Mouse (Mus musculus): Measurements from ENCODE around the gene Mfap3.

GRCm38 (mm10) chr11:57496462-57497039 lies 21.9 kb upstream of the Mfap3 start:
- no peak for TF ChIP-seq CTCF (IDR thresholded peaks at IDR 0.05; ENCODE audit: low read depth, low read length)
- TF ChIP-seq GATA1 (IDR thresholded peaks at IDR 0.05; ENCODE audit: borderline replicate concordance, low read length): no peak

Measured in G1E (cell line).